Mouse (Mus musculus) ES-Bruce4 (cell line): ENCODE measurements around the gene Lamb3.
A peak's percentile ranks its signal among the peaks of the same experiment; 100 is the strongest.

Source experiments
- CTCF ChIP-seq: IDR thresholded peaks from one replicate; pipeline ENCODE4 v1.8.1; 2011; ENCODE audit warnings: low read depth, low read length
- EP300 ChIP-seq: IDR thresholded peaks from 2 replicates; pipeline ENCODE4 v1.6.1; 2011; ENCODE audit warnings: low read depth, low read length; ENCODE audit not compliant: insufficient read depth
- POLR2A ChIP-seq: IDR thresholded peaks from one replicate; pipeline ENCODE4 v1.8.1; 2011; ENCODE audit warnings: low read length; ENCODE audit not compliant: insufficient read depth

- TF ChIP-seq CTCF = peak; percentile 49
- TF ChIP-seq POLR2A = no peak
- no peak for TF ChIP-seq EP300
These were observed 122.7 kb downstream of the Lamb3 start for GRCm38 (mm10) chr1:193330172-193330571.
